Mouse (Mus musculus) frontal cortex, postnatal 25 days (tissue): ENCODE measurements at regions not wholly inside any gene's neighbourhood (a gene's known extent, or its start where the extent isn't known, plus 50 kb on each side); places are given as distances from the start of the nearest gene placed in this dataset.
A peak's percentile ranks its signal among the peaks of the same experiment; 100 is the strongest.

ENCODE experiments used
- DNase-seq, 2 experiments: peaks; one replicate each; pipeline ENCODE4 v3.0.0; 2022; ENCODE audit warnings: low spot score in 2 of 2

DNA sequence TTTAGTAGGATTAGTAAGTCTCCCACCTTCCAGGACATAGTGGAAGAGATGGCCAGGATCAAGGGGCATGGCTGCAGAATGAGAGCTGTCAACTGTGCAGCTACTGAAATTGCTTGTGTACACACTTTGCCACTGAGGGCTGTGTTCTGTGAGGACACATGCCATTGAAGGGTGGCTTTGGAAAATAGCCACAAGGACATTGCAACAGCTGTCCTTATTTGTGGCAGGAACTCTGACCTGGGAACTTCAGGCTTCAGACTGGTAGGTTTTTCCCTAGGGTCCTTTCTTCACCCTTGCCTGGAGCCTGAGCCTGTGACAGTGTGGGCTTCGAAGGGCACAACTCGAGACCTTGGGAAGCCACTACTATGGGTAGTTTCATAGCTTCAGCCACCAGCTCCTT is 64.2 kb upstream of the Ywhaq start:
- DNase-seq: no peak

DNA sequence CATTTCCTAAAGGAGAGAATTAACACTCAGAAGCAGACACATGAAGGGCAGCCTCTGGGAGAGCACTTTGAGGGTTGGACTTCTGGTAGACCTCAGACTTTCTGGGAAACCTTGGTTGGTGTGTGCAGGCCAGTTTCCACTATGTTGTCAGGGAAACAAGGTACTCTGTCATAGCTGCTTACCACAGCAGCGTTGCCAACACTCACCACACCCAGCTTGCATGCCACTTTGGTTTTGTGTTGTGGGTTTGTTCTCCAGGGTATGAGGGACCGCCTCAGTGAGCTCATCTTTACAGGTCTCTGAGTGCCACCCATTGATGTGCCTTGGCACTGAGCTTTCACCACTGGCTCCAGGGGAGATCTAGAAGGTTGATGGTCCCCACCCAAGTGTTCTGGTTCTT is 62.8 kb upstream of the Ywhaq start:
- DNase-seq: no peak

DNA sequence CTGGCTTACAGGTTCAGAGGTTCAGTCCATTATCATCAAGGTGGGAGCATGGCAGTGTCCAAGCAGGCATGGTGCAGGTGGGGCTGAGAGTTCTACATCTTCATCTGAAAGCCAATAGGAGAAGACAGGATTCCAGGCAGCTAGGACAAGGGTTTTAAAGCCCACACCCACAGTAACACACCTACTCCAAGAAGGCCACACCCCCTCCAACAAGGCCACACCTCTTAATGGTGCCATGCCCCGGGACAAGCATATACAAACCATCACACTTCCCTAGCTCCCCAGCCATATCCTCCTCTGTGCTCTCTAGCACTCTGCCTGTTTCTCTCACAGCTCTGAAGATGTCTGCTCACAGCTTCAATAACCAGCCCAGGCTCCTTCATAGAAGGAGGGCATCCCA is 61.8 kb upstream of the Ywhaq start:
- DNase-seq: no peak

DNA sequence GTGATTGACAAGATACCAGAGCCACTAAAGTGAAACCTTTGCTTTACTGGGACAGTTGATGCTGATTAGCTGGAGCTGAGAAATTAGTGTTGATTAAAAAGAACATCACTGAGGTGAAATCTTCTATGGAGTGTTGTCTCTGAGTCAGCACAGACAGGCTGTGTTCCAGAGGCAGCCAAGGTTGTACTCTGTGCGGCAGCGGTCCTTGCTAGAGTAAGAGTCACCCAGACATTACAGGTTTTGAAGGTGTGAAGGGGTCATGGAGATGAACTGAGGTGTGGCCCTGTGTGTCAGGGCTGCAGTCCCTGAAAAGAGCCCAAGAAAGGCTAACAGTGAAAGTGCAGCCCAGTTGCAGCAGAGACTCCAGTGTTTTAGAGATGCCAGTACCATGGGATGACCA is 59.1 kb upstream of the Ywhaq start:
- DNase-seq: no peak

DNA sequence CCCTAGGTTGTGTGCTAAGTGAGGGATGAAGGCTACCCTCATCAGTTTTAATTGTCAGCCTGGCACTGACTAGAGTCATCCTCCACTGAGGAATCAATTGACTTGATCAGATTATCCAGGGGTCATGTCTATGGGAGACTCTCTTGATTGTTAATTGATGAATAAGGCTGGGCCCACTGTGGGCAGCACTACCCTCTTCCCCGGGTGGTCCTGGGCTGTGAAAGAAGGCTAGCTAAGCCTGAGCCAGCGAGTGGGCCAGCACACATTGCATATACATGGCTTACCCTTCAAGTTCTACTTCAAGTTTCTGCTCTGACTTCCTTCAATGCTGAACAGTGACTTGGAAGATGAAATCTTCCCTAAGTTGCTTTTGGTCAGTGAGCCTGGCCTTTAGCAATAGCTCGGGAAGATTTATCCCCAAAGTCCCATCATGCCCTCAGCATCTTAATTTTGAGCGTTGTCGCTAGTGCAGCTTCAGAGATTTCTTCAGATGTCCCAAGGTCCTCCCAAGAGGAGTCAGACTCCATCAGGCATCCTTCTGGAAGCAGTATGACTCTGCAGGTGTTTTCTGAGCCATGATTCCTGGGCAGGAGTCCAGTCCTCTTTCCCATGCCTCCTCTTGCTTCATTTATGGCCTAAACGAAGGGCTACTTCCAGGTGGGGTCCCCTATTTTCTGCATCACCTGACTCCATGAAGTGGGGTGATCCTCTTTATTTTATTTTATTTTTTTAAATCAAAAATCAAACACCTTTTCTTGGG is 55.7 kb upstream of the Ywhaq start:
- DNase-seq: no peak

DNA sequence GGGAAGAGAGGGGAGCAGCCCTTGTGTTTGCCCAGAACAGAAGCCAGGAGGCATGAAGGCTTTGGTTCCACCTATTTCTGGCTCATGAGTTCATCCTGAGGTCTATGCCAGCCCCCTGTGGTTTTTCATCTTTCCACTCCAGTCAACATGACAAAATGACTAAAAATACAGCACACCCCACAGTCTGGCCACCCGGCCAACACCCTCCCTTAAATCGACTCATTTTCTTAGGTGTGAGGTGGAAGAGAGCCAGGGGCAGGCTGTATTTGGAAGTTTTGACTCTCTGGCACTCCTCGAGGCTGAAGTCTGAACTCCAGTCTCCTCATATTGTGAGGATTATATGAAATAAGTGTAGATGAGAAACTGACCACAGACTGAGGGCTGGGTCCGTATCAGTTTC is 55.0 kb upstream of the Ywhaq start:
- peak; percentile 9 to 18 for DNase-seq

DNA sequence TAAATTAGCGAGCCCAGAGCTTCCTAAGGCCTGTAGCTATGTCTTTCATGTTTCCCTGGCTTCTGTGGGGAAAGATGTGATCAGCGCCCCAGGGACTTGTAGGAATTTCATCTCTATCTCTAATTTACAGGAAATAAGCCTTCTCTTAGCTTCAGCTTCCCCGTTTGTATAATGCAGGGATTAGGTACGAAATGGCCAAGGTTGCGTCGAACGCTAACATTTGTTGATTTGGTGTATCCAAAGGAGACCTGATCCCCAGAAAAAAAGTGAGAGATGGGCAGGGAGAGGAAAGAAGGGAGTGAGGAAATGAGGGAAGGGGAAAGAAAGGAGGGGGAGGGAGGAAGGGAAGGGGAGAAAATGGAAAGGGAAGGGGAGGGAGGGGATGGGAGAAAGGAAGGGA is 54.5 kb upstream of the Ywhaq start:
- DNase-seq: no peak

DNA sequence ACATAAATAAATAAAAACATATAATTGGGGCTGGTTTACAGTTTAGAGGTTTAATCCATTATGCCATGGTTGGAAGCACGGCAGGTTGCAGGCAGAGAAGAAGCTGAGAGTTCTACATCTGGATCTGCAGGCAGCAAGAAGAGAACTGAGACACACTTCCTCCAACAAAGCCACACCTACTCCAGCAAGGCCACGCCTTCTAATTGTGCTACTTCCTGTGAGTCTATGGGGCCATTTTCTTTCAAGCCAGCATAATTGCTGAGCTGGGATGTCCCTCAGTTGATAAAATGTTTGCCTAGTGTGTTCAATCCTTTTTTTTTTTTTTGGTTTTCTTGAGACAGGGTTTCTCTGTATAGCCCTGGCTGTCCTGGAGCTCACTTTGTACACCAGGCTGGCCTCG is 52.8 kb upstream of the Ywhaq start:
- DNase-seq: no peak
